Mouse (Mus musculus) hindbrain, embryonic 15.5 days (tissue): ENCODE data around the gene Olfr5. TPM values are rescaled to one million over a fixed set of nuclear protein-coding genes. Genes with fewer than 3 reads are reported as not detected.
"Not testable (repeated sequence)": the region's sequence is repeated elsewhere in the genome, so short reads cannot be mapped to it uniquely, and the experiment has no call there.

Source experiments
- ATAC-seq: fragments of 200-750 bp; cut with Nextera tagmentation; 2 replicates; pipeline ENCODE4 v1.8.0; 2017; ENCODE audit warnings: low read depth, moderate number of reproducible peaks, moderate TSS enrichment; ENCODE audit not compliant: low FRiP score
- H3K27ac ChIP-seq: fragments of 300-500 bp; sonication (generic); replicated peaks from 2 replicates; pipeline ENCODE4 v1.5.1; 2015; ENCODE audit warnings: mild to moderate bottlenecking, inconsistent platforms
- H3K27me3 ChIP-seq: fragments of 300-500 bp; sonication (generic); 2 replicates; pipeline ENCODE4 v1.6.1; 2015; ENCODE audit warnings: control low read depth, inconsistent platforms
- H3K36me3 ChIP-seq: fragments of 300-500 bp; sonication (generic); 2 replicates; pipeline ENCODE4 v1.6.1; 2015; ENCODE audit warnings: control low read depth, inconsistent platforms
- H3K4me1 ChIP-seq: fragments of 300-500 bp; sonication (generic); replicated peaks from 2 replicates; pipeline ENCODE4 v1.6.1; 2015; ENCODE audit warnings: control low read depth, inconsistent platforms
- H3K4me2 ChIP-seq: fragments of 300-500 bp; sonication (generic); 2 replicates; pipeline ENCODE4 v1.6.1; 2015; ENCODE audit warnings: moderate library complexity, mild to moderate bottlenecking, inconsistent platforms
- H3K4me3 ChIP-seq: fragments of 300-500 bp; sonication (generic); 2 replicates; pipeline ENCODE4 v1.5.1; 2015; ENCODE audit warnings: mild to moderate bottlenecking, inconsistent platforms
- H3K9ac ChIP-seq: fragments of 300-500 bp; sonication (generic); 2 replicates; pipeline ENCODE4 v1.6.1; 2015; ENCODE audit warnings: inconsistent platforms
- H3K9me3 ChIP-seq: fragments of 300-500 bp; sonication (generic); 2 replicates; pipeline ENCODE4 v1.6.1; 2016; ENCODE audit warnings: control low read depth, inconsistent platforms
- WGBS: fragments of 180-500 bp; shearing (Covaris S2); methylation state at CpG from one replicate; pipeline ENCODE4 v1.1.7; 2015; 5-methylcytosine and 5-hydroxymethylcytosine counted together
- polyA plus RNA-seq: library from polyadenylated mRNA; unstranded; fragments of >200 nt; fragmentation: Nextera tagmentation; extraction: Ambion mirVana; gene quantifications from 2 replicates; pipeline ENCODE4 v1.2.1, GENCODE M21; 2015

The Olfr5 gene
- polyA plus RNA-seq = not detected in 2 replicates

- Histone ChIP-seq H3K9me3 (no peaks in the 10 kb centered on the region), H3K9ac (no peak within 1 kb of the TSS), H3K27me3 (no peaks in the 10 kb centered on the region), H3K27ac (no peak within 1 kb of the TSS), H3K4me2 (no peak within 1 kb of the TSS), H3K4me3 (no peak within 1 kb of the TSS), H3K36me3 (no peaks in the 10 kb centered on the region), H3K4me1 (no peaks in the 10 kb centered on the region)
- 33% methylated on average over 2 of the region's 2 CpGs for WGBS
- no peak for ATAC-seq
Observed at GRCm38 (mm10) chr7:6486841-6487240, at the start of gene Olfr5. Gene Olfr5 (minus strand): TSS chr7:6486941.

GRCm38 (mm10) chr7:6526141-6526540 is 39.4 kb upstream of the Olfr5 start:
- H3K27me3 ChIP-seq = no peaks in the 10 kb centered on the region
- H3K4me2 ChIP-seq = no peak overlapping the region
- no peaks in the 10 kb centered on the region for H3K36me3 ChIP-seq
- no peaks in the 10 kb centered on the region for H3K4me1 ChIP-seq
- H3K27ac ChIP-seq = no peak overlapping the region
- H3K4me3 ChIP-seq = no peak overlapping the region
- no peak for ATAC-seq
- whole genome bisulfite sequencing = 66% methylated on average over 5 of the region's 5 CpGs
- H3K9me3 ChIP-seq = no peaks in the 10 kb centered on the region
- H3K9ac ChIP-seq = no peak overlapping the region

GRCm38 (mm10) chr7:6525001-6525400 is 38.3 kb upstream of the Olfr5 start:
- no peak for ATAC-seq
- Histone ChIP-seq H3K27ac (no peak overlapping the region), H3K36me3 (no peaks in the 10 kb centered on the region), H3K4me1 (no peaks in the 10 kb centered on the region), H3K4me2 (no peak overlapping the region), H3K9me3 (no peaks in the 10 kb centered on the region), H3K9ac (no peak overlapping the region), H3K4me3 (no peak overlapping the region), H3K27me3 (no peaks in the 10 kb centered on the region)
- WGBS = 63% methylated on average over 3 of the region's 3 CpGs

- Histone ChIP-seq H3K4me3 (no peak within 1 kb of the TSS), H3K9me3 (no peaks in the 10 kb centered on the region), H3K27ac (no peak within 1 kb of the TSS), H3K27me3 (no peaks in the 10 kb centered on the region), H3K4me1 (no peaks in the 10 kb centered on the region), H3K4me2 (no peak within 1 kb of the TSS), H3K36me3 (no peaks in the 10 kb centered on the region), H3K9ac (no peak within 1 kb of the TSS)
- 81% methylated on average over 5 of the region's 5 CpGs for WGBS
- ATAC-seq = no peak
Observed at GRCm38 (mm10) chr7:6522850-6523249, 36.1 kb upstream of the Olfr5 start, which contains the start of gene Olfr1349. Gene Olfr1349 (minus strand): TSS chr7:6522950.

GRCm38 (mm10) chr7:6521666-6522065 is 34.9 kb upstream of the Olfr5 start:
- no peak overlapping the region for H3K4me2 ChIP-seq
- H3K27me3 ChIP-seq = no peaks in the 10 kb centered on the region
- WGBS = 34% methylated on average over 1 of the region's 1 CpGs
- no peaks in the 10 kb centered on the region for H3K9me3 ChIP-seq
- no peak overlapping the region for H3K9ac ChIP-seq
- no peak overlapping the region for H3K4me3 ChIP-seq
- H3K27ac ChIP-seq = no peak overlapping the region
- no peaks in the 10 kb centered on the region for H3K4me1 ChIP-seq
- H3K36me3 ChIP-seq = no peaks in the 10 kb centered on the region
- ATAC-seq = no peak

GRCm38 (mm10) chr7:6508648-6509047 is 21.9 kb upstream of the Olfr5 start, which contains the start of gene Olfr1348:
Gene Olfr1348 (minus strand): TSS chr7:6508748.
- ATAC-seq = no peak
- Histone ChIP-seq H3K27ac (no peak within 1 kb of the TSS), H3K9me3 (no peaks in the 10 kb centered on the region), H3K36me3 (no peaks in the 10 kb centered on the region), H3K4me2 (no peak within 1 kb of the TSS), H3K4me1 (no peaks in the 10 kb centered on the region), H3K27me3 (no peaks in the 10 kb centered on the region), H3K9ac (no peak within 1 kb of the TSS), H3K4me3 (no peak within 1 kb of the TSS)
- 93% methylated on average over 1 of the region's 1 CpGs for WGBS

GRCm38 (mm10) chr7:6499655-6500054 is 12.9 kb upstream of the Olfr5 start, which contains the start of gene Olfr1347:
Gene Olfr1347 (minus strand): TSS chr7:6499755.
- Histone ChIP-seq H3K27me3 (no peaks in the 10 kb centered on the region), H3K9ac (no peak within 1 kb of the TSS), H3K9me3 (no peaks in the 10 kb centered on the region), H3K36me3 (no peaks in the 10 kb centered on the region), H3K4me3 (no peak within 1 kb of the TSS), H3K4me1 (no peaks in the 10 kb centered on the region), H3K4me2 (no peak within 1 kb of the TSS), H3K27ac (no peak within 1 kb of the TSS)
- ATAC-seq = no peak
- 60% methylated on average over 1 of the region's 1 CpGs for WGBS

GRCm38 (mm10) chr7:6477633-6478032 is 9.1 kb downstream of the Olfr5 start:
- H3K9me3 ChIP-seq, ATAC-seq, H3K9ac ChIP-seq, H3K36me3 ChIP-seq, H3K4me3 ChIP-seq, H3K27me3 ChIP-seq, H3K4me1 ChIP-seq, H3K4me2 ChIP-seq, H3K27ac ChIP-seq: not testable (repeated sequence)
- 75% methylated on average over 2 of the region's 2 CpGs for WGBS

DNA sequence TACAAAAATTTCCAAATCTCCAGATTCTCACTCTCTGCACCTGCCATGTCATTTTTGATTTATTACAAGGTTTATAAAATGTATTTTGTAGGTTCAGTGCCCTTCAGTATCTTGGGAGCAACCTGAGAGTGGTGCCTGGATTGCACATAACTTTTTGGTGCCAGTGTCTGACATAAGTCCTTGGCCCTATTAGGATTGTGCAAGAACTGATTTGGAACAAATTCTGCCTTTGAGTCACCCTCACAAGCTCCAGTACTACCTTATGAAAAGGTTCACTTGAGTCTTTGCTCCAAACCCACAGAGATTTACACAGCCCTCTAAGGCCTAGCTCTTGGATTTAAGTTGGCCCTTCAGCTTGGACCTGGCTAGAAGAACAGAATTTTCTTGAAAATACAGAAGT is 19.8 kb downstream of the Olfr5 start, which contains the start of gene Olfr1346:
Olfr1346 (plus strand) TSS at position 151 of the 400 bp plus-strand sequence.
- Histone ChIP-seq H3K9ac (no peak within 1 kb of the TSS), H3K4me1 (no peaks in the 10 kb centered on the region), H3K27me3 (no peaks in the 10 kb centered on the region), H3K27ac (no peak within 1 kb of the TSS), H3K4me2 (no peak within 1 kb of the TSS), H3K36me3 (no peaks in the 10 kb centered on the region), H3K4me3 (no peak within 1 kb of the TSS), H3K9me3 (no peaks in the 10 kb centered on the region)
- ATAC-seq = no peak

DNA sequence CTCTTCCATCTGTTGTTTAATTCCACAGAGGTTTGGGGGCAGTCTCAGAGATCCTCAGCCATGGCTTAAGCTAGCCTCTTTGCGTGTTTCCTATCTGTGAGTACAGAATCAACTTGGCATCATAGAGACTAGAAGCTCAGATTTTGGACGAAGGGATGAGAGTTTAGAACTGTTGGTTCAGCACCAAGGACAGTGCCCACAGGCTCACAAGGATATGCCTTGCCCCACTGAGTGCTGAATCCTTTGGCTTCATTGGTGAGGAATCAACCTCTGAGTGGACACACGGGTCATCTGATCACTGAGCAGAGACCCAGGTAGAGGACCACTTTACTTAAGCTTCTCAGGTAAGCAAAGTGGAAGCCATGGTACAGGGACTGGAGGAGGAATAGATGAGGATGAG is 30.3 kb downstream of the Olfr5 start:
- H3K9me3 ChIP-seq = no peaks in the 10 kb centered on the region
- H3K27ac ChIP-seq = no peak overlapping the region
- H3K4me2 ChIP-seq = no peak overlapping the region
- no peaks in the 10 kb centered on the region for H3K4me1 ChIP-seq
- H3K4me3 ChIP-seq = no peak overlapping the region
- WGBS = 35% methylated on average over 3 of the region's 3 CpGs
- H3K9ac ChIP-seq = no peak overlapping the region
- H3K36me3 ChIP-seq = no peaks in the 10 kb centered on the region
- no peaks in the 10 kb centered on the region for H3K27me3 ChIP-seq
- ATAC-seq = no peak

DNA sequence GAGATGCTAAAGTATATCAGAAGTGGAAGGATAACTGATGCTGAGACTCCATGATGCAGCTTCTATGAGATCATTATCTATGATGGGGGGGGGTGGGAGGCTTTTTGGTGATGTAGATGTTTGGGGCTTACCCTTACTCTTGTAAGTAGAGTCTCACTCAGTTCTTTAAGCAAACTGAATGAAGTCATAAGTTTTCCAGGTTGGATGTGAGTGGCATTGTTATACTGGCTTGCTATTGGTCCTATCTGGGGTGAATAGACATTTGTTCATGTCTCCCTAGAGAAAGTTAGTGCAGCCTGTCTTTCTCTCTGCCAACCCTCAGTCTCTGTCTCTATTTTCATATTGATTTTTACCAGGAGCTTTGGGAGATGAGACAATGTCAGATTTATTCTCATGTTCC is 30.9 kb downstream of the Olfr5 start, which contains the start of gene Olfr1336:
Olfr1336 (plus strand) TSS at position 301 of the 400 bp plus-strand sequence.
- Histone ChIP-seq H3K36me3 (no peaks in the 10 kb centered on the region), H3K27me3 (no peaks in the 10 kb centered on the region), H3K9ac (no peak within 1 kb of the TSS), H3K4me2 (no peak within 1 kb of the TSS), H3K4me1 (no peaks in the 10 kb centered on the region), H3K9me3 (no peaks in the 10 kb centered on the region), H3K4me3 (no peak within 1 kb of the TSS), H3K27ac (no peak within 1 kb of the TSS)
- no peak for ATAC-seq

GRCm38 (mm10) chr7:6447771-6448170 is 39.0 kb downstream of the Olfr5 start:
- H3K27me3 ChIP-seq = no peaks in the 10 kb centered on the region
- H3K9me3 ChIP-seq = no peaks in the 10 kb centered on the region
- ATAC-seq = no peak
- H3K36me3 ChIP-seq = no peaks in the 10 kb centered on the region
- WGBS = 88% methylated on average over 5 of the region's 5 CpGs
- H3K4me1 ChIP-seq = no peaks in the 10 kb centered on the region
- no peak overlapping the region for H3K4me3 ChIP-seq
- H3K4me2 ChIP-seq = no peak overlapping the region
- H3K9ac ChIP-seq = no peak overlapping the region
- H3K27ac ChIP-seq = no peak overlapping the region

DNA sequence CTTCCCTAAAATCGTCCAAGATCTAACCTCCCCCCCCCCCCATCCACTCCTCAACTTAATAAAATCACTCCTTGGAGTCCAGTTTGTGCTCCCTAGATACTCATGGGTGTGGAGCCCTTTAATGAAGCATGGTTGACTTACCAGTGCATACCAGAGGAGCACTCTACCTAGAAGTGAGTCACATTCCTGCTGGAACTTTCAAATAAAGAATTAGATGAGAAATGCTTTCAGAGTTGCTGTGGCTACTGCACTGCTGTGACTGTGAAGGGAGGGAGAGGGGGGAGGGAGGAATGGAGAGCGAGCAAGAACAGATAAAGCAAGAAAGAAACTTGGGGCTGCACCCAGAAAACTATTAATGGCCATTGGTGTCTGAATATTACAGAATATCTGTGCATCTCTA is 45.6 kb downstream of the Olfr5 start:
- H3K4me1 ChIP-seq = no peaks in the 10 kb centered on the region
- H3K4me3 ChIP-seq = no peak overlapping the region
- H3K27ac ChIP-seq = no peak overlapping the region
- WGBS = 51% methylated on average over 2 of the region's 2 CpGs
- H3K36me3 ChIP-seq = no peaks in the 10 kb centered on the region
- H3K9me3 ChIP-seq = no peaks in the 10 kb centered on the region
- no peaks in the 10 kb centered on the region for H3K27me3 ChIP-seq
- H3K4me2 ChIP-seq = no peak overlapping the region
- H3K9ac ChIP-seq = no peak overlapping the region
- ATAC-seq = no peak
